In genomic region chr5:35643401-35644048, GRCm38 (mm10) we compare ENCODE assay signal across 20 mouse cellular contexts. TPM values are rescaled to one million over a fixed set of nuclear protein-coding genes. Genes with fewer than 3 reads are reported as not detected.
"Had no signal": no experiment of that assay in that cellular context is flagged by ENCODE, and none has a peak within 500 bp of the region (broad histone marks: within the 10 kb centered on the region; RNA-seq: fewer than 3 reads in every experiment).

No protein-coding gene starts in this region.

- H3K4me3 ChIP-seq: layer of hippocampus, adult 2 months; limb, embryonic 10.5 days; limb, embryonic 13.5 days; liver, embryonic 12.5 days; liver, embryonic 15.5 days; lung, embryonic 15.5 days; megakaryocyte, embryonic 14.5 days; midbrain, embryonic 10.5 days; midbrain, embryonic 13.5 days had no signal

- H3K27me3 ChIP-seq: limb, embryonic 13.5 days; liver, embryonic 12.5 days; lung, embryonic 15.5 days; midbrain, embryonic 13.5 days had no signal

- H3K9me3 ChIP-seq: limb, embryonic 10.5 days; limb, embryonic 13.5 days; liver, embryonic 12.5 days; liver, embryonic 15.5 days; lung, embryonic 15.5 days; midbrain, embryonic 10.5 days; midbrain, embryonic 13.5 days had no signal

- H3K9ac ChIP-seq: limb, embryonic 13.5 days; liver, embryonic 12.5 days; liver, embryonic 15.5 days; lung, embryonic 15.5 days; midbrain, embryonic 13.5 days had no signal

- ATAC-seq: liver, embryonic 12.5 days; midbrain, embryonic 13.5 days; midbrain, embryonic 16.5 days had no signal

- H3K4me1 ChIP-seq: limb, embryonic 10.5 days; liver, embryonic 15.5 days; midbrain, embryonic 13.5 days had no signal

- H3K36me3 ChIP-seq: limb, embryonic 10.5 days; limb, embryonic 13.5 days; liver, embryonic 12.5 days; liver, embryonic 15.5 days; lung, embryonic 15.5 days; midbrain, embryonic 10.5 days; midbrain, embryonic 13.5 days had no signal

- DNase-seq: layer of hippocampus, adult 9-11 months; liver; lung, adult 18-20 months; lung, postnatal 10 days; lung, postnatal 36 days; thymus, adult 2 months; thymus, postnatal 14 days; thymus, postnatal 4 days had no signal

- H3K27ac ChIP-seq: kidney, postnatal 0 days; layer of hippocampus, adult 2 months; limb, embryonic 10.5 days; liver, embryonic 12.5 days; liver, embryonic 15.5 days; midbrain, embryonic 10.5 days; midbrain, embryonic 13.5 days had no signal

- H3K4me2 ChIP-seq: limb, embryonic 13.5 days; liver, embryonic 12.5 days; liver, embryonic 15.5 days; lung, embryonic 15.5 days; midbrain, embryonic 13.5 days had no signal

RNA-seq across cellular contexts. Expression of gene Htra3, which starts 36.1 kb away (rescaled TPM):
- total RNA-seq: monocyte, adult 5-6 weeks had no signal
